Mouse (Mus musculus) erythroblast, adult 5-6 weeks (primary cell): ENCODE data around the gene Dao. TPM values are rescaled to one million over a fixed set of nuclear protein-coding genes. Genes with fewer than 3 reads are reported as not detected.

Experiments used
- ATAC-seq: replicated peaks from 2 replicates; pipeline ENCODE4 v1.8.0; 2016; ENCODE audit warnings: moderate number of reproducible peaks, mild to moderate bottlenecking, moderate TSS enrichment, inconsistent platforms; ENCODE audit not compliant: poor library complexity, low FRiP score, severe bottlenecking
- total RNA-seq, 2 experiments: library from RNA; stranded (forward) in 1 of 2; stranded (reverse) in 1 of 2; fragments of 150-400 nt in 1 of 2; fragments of 200-764, 138-1000 nt in 1 of 2; gene quantifications; 2 replicates each; pipeline versions ENCODE4 v1.2.3 to v1.2.4; 2015 to 2017; ENCODE audit warnings: low replicate concordance in 2 of 2

Gene Dao
- total RNA-seq (2015; ENCODE audit: low replicate concordance), result not detected in 2 replicates
- total RNA-seq (2017; ENCODE audit: low replicate concordance), result not detected in 2 replicates

- ATAC-seq, result no peak
Observed at GRCm38 (mm10) chr5:114003542-114003941, at the start of gene Dao. TSS of gene Dao (plus strand) at chr5:114003703.

DNA sequence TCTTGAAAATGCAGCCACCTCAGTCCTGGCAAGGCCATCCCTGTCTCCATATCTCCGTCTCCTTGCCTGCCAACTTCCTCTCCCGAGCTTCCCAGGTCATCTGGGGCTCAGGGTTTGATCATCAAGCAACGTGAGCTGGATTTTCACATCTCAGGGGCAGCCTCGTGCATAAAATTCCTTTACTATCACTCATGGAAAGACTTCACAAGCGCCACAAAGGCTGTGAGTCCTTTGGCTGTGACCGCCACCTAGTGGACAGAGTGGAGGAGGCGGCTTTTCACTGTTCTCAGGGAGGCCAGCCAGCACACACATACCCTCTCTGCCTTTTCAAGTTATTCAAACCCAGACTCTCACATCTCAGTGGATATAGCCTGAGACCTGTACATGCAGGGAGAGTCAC, 49.1 kb upstream of the Dao start:
- ATAC-seq, result peak; percentile 69; the same call in 1 of the 2 replicates

GRCm38 (mm10) chr5:113955281-113955680, 48.2 kb upstream of the Dao start:
- no peak for ATAC-seq

GRCm38 (mm10) chr5:113955691-113956090, 47.8 kb upstream of the Dao start:
- ATAC-seq, result no peak

- peak; percentile 54 for ATAC-seq
Observed at GRCm38 (mm10) chr5:113956510-113956909, 47.0 kb upstream of the Dao start.

DNA sequence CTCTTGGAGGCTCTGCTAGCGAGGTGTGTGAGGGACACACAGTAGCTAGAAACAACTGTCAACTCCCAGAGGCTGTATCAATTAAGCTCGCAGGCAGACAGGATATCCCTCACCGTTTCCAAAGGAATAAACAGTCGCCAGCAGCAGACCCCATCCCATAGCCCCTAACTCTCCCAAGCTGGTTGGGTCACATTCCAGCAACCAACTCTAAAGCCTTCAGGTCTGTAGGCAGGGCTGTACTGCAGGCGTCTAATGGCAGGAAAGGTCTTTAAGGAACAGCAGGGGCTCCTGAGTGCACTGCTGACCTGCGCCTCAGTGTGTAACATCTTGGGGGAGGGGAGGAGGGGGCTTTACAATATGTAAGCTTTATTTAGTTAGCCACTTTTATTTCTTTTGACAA, 44.5 kb upstream of the Dao start:
- no peak for ATAC-seq

DNA sequence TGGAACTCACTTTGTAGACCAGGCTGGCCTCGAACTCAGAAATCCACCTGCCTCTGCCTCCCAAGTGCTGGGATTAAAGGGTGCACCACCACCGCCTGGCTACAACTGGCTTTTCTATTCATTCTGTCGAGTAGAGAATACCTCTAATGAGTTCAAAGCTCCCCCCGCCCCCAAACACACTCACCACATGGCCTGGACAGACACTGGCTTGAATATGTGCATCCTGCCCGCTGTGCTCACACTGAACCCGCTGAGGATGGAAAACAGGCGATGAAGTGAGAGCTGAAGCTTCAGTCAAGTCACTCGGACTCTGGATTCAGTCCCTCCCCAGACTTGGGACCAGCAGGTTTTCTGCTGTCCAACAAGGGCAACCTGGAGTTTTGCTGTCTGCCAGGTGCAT, 43.1 kb upstream of the Dao start:
- ATAC-seq, result no peak

DNA sequence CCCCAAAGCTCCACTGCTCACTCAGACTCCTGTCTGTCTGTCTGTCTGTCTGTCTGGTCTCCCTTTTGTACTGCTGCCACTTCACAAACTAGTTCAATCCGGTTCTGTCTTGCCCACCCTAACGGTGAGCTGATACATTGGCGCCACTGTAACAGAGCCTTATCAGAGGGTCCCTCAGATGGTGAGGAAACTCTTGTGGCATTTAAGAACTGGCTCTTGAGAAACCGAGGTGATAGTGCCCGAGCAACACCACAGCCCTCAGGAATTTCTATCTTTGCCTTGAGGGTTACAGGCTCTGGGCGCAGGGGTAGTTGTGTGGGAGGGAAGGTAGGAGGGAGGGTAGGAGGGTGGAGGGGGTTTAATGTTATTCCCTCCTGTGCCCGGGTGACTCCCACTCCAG, 41.7 kb upstream of the Dao start:
- ATAC-seq, result no peak

DNA sequence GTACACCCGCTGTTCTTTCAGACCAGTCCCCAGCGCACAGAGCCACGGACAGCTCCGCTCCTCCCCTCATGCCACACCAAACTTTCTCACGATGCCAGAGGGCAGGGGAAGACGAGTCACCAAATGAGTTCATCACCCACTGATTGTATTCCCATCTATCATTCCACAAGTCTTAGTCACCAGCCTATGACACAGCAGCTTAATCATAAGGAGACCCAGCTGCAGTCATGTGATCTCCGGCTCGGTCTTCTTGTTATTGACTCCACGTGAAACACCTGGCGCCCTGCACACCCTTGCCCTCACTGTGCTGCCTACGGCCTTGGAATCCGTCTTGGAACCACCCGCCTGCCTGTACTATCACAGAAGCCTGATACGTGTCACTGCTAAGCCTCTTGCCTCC, 38.5 kb upstream of the Dao start:
- ATAC-seq, result no peak

- no peak for ATAC-seq
Observed at GRCm38 (mm10) chr5:113965659-113966185, 37.8 kb upstream of the Dao start.

DNA sequence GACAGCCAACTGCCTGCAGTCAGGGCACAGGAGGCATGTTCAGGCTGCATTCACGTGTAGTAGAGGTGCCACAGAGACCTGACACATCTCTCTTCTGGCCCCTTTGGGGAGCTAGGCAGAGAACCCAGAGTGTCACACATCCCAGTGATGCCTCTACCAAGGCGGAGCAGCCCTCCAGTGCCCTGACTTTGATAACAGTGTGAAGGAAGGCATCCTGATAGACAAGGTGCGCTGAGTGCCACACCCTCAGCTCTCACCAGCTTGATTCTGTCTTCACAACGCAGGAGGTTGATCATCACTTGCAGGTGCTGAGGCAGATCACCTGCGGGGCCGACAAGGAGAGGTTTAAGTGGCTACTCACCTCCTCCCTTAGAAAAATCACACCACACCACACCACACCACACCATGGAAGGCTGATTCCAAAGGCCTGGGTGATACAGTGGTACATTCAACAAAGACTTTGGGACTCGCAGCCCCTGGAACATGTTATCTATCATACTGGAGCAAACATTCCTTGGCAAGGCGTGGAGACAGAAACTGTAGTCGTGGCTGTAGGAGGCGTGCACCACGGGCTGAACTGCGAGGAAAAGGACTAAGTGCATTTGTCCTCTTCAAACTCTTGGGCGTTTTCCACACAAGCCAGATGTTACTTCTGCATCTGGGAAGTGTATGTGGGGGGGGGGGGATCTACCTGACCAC, 36.9 kb upstream of the Dao start:
- ATAC-seq, result 0 out of 2 replicates have a peak, but pooled peaks have one; percentile 17

- ATAC-seq, result no peak
Observed at GRCm38 (mm10) chr5:113968371-113968770, 35.1 kb upstream of the Dao start.

DNA sequence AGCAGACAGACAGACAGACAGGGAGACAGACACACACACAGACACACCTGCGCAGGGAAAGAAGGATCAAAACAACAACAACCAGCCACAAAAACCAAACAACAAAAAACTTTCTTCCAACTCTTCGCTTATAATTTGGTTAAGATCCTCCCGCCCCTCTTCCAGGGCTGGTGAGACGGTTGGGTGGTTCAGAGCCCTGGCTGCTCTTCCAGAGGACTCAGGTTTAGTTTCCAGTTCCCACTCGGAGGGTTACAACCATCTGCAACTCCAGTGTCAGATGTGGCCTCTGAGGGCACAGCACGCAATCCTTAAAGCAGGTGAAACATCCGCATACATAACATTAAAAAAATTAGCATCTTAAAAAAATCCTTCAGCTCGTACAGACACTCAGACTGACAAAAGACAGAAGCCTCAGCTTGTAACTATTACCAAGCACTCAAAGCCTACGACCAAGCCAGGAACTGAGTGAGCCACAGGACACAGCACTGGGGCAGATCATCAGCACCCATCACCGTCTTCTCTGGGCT, 32.0 kb upstream of the Dao start:
- ATAC-seq, result no peak

DNA sequence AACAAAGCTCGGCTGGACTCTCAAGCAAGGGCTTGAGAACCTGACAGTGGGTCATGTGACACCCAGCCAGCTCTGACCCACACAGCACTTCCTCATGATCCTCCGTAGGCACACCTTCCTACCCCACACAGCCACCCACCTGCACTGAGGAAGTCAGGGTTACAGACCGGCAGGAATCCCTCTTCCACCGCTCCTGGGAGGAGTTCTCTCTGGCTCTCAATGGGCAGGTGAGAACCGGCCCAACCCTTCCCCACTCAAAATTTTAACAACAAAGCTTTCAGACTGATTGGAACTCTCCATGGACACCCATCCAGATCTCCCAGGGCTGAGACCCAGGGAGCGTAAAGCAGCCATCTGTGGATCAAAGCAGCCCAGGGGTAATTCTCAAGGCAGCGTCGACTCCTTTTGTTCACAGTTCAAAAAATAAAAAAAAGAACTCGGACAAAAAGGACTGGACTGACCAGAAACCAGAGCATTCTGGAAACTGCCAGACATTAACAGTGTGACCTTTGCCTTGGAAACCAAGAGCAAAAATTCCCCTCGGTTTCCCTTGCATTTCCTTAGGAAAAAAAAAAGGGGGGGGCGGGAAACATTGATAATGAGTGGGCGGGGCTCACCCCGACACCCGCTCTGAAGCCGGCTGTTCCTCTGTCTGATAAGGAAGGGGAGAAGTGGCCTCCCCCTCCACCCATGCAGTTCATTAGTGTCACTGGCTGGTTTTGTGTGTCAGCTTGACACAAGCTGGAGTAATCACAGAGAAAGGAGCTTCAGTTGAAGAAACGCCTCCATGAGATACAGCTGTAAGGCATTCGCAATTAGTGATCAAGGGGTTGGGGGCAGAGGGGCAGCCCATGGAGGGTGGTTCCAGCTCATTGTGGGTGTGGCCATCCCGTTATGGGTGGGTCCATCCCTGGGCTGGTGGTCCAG, 30.7 kb upstream of the Dao start:
- ATAC-seq, result peak; percentile 64

- 0 out of 2 replicates have a peak, but pooled peaks have one; percentile 10 for ATAC-seq
Observed at GRCm38 (mm10) chr5:113973790-113974189, 29.7 kb upstream of the Dao start.

GRCm38 (mm10) chr5:113974576-113974975, 28.9 kb upstream of the Dao start:
- ATAC-seq, result no peak

DNA sequence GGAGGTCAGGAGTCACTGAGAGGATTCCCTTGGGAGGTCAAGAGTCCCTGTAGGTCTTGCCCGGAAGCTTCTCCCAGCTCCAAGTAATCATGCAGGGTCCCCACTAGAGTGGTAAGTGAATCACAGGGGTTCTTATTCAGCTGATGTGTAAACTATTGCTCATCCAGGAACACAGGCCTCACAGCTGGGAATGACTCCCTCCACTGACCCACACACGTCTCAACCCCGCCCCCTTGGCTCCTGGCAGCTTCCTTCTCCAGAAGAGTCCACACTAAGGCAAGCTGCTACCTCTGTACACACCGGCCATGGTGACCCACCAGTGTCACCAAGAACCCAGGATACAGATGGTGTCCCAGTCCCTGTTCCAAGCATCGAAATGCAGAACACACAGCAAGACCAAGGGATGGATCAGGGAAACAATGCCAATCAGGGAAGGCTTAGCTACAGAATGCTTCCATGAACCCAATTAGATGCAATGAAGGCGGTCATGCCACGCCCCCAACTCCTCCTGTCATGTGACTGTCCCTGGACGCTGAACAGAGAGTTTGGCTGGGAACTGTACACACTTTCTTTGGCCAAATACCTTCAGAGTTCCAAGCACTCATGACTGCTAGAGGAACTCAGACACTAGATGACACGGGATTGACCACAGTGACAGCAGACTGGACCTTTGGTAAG, 27.8 kb upstream of the Dao start:
- ATAC-seq, result 0 out of 2 replicates have a peak, but pooled peaks have one; percentile 32

DNA sequence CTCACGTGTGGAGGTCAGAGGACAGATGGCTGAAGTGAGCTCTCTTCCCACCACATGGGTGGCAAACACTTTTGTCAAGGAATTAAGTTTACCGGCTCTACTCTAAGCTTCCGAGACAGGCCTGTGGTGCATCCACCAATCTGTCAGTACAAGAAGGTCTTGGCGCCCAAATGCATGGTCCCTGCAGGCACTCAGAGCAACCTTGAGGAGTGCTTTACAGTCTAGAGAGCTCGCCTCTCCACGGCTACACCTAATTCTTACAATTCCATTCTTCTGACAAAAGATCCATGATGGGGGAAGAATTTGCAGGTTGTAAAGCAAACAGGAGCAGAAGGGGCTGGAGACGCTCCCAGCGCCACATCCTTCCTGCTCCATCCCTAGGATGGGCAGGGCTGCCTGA, 26.9 kb upstream of the Dao start:
- ATAC-seq, result no peak

- peak; percentile 74 for ATAC-seq
Observed at GRCm38 (mm10) chr5:113977309-113977708, 26.2 kb upstream of the Dao start.

DNA sequence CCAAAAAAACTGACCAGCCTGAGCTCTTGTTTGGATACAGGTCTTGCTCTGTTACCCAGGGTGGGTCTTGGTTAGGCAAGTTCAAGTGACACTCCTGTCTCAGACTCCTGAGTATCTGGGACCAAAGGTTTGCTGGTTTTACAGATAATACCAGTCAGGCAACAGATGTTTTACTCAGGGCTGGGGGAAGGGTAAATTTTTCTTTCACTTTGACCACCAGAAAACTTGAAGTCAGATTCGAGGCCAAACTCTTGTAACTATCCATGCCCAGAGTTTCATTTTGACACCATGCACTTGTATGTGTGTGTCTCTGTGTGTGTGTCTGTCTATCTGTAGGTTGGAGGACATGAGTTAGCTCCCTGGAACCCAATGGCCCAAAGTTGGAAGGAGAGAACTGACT, 23.0 kb upstream of the Dao start:
- ATAC-seq, result peak; percentile 46
